ENCODE assay signal across 9 mouse cellular contexts in genomic region chr14:27436826-27437225, GRCm38 (mm10).
"Had no signal": no experiment of that assay in that cellular context is flagged by ENCODE, and none has a peak within 500 bp of the region (broad histone marks: within the 10 kb centered on the region; RNA-seq: fewer than 3 reads in every experiment).

No protein-coding gene starts in this region.

- H3K27ac ChIP-seq: kidney, embryonic 15.5 days; limb, embryonic 10.5 days; liver, embryonic 14.5 days; midbrain, embryonic 13.5 days had no signal

- H3K9me3 ChIP-seq: limb, embryonic 10.5 days had no signal

- DNase-seq: lung, adult 2 months; lung, postnatal 36 days; right cerebral cortex, postnatal 25 days; thymus, postnatal 4 days had no signal

- H3K4me2 ChIP-seq: kidney, embryonic 15.5 days; midbrain, embryonic 13.5 days had no signal

- H3K4me3 ChIP-seq: kidney, embryonic 15.5 days; limb, embryonic 10.5 days; midbrain, embryonic 13.5 days had no signal

- H3K9ac ChIP-seq: kidney, embryonic 15.5 days; liver, embryonic 14.5 days; midbrain, embryonic 13.5 days had no signal

- ATAC-seq: lung, postnatal 0 days; midbrain, embryonic 13.5 days had no signal

- H3K4me1 ChIP-seq: kidney, embryonic 15.5 days; limb, embryonic 10.5 days; midbrain, embryonic 13.5 days had no signal

- H3K27me3 ChIP-seq: kidney, embryonic 15.5 days; midbrain, embryonic 13.5 days had no signal
